Mouse (Mus musculus): ENCODE results near the gene Arfgef2. TPM values are rescaled to one million over a fixed set of nuclear protein-coding genes. Genes with fewer than 3 reads are reported as not detected.

Arfgef2 gene
- polyA plus RNA-seq, 1 experiment: 1.6 TPM

DNA sequence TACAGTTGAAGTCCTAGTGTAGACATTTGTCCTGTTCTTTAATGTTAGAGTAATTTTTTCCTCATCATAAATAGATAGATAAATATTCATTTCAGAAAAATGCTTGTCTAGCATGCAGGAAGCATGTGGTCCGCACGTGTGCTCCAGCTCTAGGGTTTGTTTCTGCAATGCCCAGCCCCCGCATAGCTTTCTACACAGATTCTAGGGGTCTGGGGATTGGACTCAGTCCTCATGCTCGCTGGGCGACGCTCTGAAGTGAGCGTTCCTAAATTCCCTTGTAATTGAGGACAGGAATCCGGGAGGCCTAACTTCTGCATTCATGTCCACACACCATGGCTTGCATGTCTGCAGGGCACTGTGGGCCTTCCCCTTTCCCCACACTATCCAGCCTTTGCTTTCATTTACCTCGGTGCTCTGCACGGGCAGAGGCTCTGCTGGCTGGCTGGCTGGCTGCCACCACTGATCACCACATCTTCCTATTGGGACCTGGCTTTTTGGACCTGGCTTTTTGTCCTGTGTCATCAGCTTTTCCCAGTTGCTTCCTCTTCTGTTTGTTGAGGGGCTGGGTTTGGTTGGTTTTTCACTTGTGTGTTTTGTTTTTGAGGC lies 69.4 kb downstream of the Arfgef2 start:
- no peak for TF ChIP-seq FLI1 (IDR thresholded peaks at IDR 0.05; ENCODE audit: low read length)
- no peak for TF ChIP-seq GATA1 (IDR thresholded peaks at IDR 0.05; ENCODE audit: borderline replicate concordance, low read length)
- Histone ChIP-seq H3K4me3 (replicated peaks) (no peak overlapping the region), H3K9me3 (no peaks in the 10 kb centered on the region), H3K36me3 (replicated peaks; ENCODE audit: low read length) (peaks cover 96% of the 10 kb centered on the region), H3K27me3 (replicated peaks) (no peaks in the 10 kb centered on the region), H3K4me1 (no peaks in the 10 kb centered on the region)

DNA sequence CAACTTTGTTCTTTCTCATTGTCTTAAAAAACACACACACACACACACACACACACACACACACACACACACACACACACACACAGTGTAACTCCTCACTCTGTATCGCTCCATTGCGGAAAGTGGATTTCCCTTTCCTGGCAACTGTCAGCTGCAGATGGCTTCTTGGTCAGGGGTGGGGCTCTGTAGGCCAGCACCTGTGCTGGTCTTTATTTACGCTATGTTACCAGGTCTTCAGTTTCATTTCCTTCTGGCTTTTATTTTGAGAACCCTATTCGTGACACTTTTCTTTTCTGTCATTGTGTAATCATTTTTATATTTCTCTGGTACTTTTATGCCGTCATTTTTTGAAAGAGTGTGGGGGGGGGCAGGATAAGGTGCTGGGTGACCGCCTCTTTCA lies 70.2 kb downstream of the Arfgef2 start:
- Histone ChIP-seq H3K4me3 (replicated peaks) (no peak overlapping the region), H3K4me1 (no peaks in the 10 kb centered on the region), H3K36me3 (replicated peaks; ENCODE audit: low read length) (peaks cover 94% of the 10 kb centered on the region), H3K27me3 (replicated peaks) (no peaks in the 10 kb centered on the region), H3K9me3 (no peaks in the 10 kb centered on the region)
- TF ChIP-seq FLI1 (IDR thresholded peaks at IDR 0.05; ENCODE audit: low read length) (no peak), GATA1 (IDR thresholded peaks at IDR 0.05; ENCODE audit: borderline replicate concordance, low read length) (no peak)

DNA sequence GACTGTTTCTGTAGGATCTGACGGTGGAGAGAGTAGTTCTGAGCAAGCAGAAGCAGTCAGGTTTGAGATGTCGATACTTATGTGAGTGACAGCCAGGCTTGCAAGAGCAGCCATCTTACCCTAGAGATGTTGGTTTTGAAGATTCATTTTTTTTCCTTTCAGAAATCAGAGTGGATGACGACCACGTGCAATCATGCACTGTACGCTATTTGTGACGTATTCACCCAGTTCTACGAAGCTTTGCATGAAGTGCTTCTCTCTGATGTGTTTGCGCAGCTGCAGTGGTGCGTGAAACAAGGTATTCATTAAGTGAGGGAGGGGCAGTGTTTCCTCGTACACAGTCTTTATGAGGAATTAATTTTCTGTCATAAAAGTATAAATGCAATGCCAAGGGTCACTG lies 70.9 kb downstream of the Arfgef2 start:
- TF ChIP-seq GATA1 (IDR thresholded peaks at IDR 0.05; ENCODE audit: borderline replicate concordance, low read length): no peak
- no peak for TF ChIP-seq FLI1 (IDR thresholded peaks at IDR 0.05; ENCODE audit: low read length)
- Histone ChIP-seq H3K4me1 (no peaks in the 10 kb centered on the region), H3K9me3 (no peaks in the 10 kb centered on the region), H3K27me3 (replicated peaks) (no peaks in the 10 kb centered on the region), H3K4me3 (replicated peaks) (no peak overlapping the region), H3K36me3 (replicated peaks; ENCODE audit: low read length) (peaks cover 94% of the 10 kb centered on the region)

DNA sequence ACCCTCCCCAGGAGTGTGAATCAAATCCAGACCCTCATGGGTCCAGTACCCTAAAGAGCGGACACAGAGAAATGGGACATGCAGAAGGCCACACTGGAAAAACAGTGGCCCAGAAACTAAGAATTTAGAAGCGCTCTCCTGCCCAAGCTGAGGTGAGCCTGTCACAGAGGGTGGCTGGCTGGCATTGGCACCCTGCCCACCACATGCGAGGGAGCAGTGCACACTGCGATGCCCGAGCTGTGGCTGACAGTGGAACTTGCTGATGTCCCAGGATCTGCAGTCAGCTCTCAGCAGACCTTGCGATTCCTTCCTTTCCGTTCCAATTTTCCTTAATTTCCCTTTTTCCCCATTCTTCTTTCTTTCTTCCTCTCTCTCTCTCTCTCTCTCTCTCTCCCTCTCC lies 79.7 kb downstream of the Arfgef2 start:
- TF ChIP-seq FLI1 (IDR thresholded peaks at IDR 0.05; ENCODE audit: low read length): no peak
- TF ChIP-seq GATA1 (IDR thresholded peaks at IDR 0.05; ENCODE audit: borderline replicate concordance, low read length): no peak
- peak overlapping the region; percentile 18 for H3K4me3 ChIP-seq (replicated peaks)
- H3K27me3 ChIP-seq (replicated peaks): no peaks in the 10 kb centered on the region
- peaks cover 84% of the 10 kb centered on the region for H3K36me3 ChIP-seq (replicated peaks; ENCODE audit: low read length)
- H3K4me1 ChIP-seq: peaks cover 28% of the 10 kb centered on the region
- no peaks in the 10 kb centered on the region for H3K9me3 ChIP-seq

DNA sequence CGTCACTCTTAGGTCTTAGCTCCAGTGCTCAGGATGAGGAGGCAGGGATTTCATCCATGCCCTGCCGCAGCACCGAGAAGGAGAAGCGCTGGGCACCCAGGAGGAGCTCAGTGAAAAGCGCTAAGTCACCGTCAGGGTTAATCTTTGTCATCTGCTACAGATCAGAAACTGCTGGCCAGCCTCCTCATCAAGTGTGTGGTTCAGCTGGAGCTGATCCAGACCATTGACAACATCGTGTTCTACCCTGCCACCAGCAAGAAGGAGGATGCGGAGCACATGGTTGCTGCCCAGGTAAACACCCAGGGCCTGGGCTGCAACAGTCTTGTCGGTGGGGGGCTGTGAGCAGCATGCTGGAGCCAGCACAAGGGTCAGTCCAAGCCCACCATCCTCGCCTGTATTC lies 80.2 kb downstream of the Arfgef2 start:
- Histone ChIP-seq H3K4me3 (replicated peaks) (no peak overlapping the region), H3K9me3 (no peaks in the 10 kb centered on the region), H3K4me1 (peaks cover 30% of the 10 kb centered on the region), H3K36me3 (replicated peaks; ENCODE audit: low read length) (peaks cover 86% of the 10 kb centered on the region), H3K27me3 (replicated peaks) (no peaks in the 10 kb centered on the region)
- TF ChIP-seq GATA1 (IDR thresholded peaks at IDR 0.05; ENCODE audit: borderline replicate concordance, low read length) (no peak), FLI1 (IDR thresholded peaks at IDR 0.05; ENCODE audit: low read length) (no peak)

DNA sequence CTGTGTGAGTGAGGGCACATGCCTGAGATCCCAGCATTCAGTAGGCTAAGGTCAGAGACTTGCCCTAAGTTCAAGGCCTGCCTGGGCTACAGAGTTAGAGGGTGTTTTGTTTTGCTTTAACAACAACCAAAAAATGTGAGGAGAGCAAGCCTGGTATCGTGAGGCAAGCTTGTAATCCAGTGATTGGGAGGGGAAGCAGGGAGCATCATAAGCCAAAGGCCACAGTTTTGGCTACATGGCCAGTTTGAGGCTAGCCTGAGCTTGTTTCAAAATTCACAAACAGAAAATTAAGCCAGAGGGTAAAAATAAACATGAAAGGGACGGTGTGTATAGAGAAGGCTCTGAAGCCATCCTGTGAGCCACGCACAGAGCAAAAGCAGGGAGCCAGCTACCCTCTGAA lies 80.8 kb downstream of the Arfgef2 start:
- Histone ChIP-seq H3K36me3 (replicated peaks; ENCODE audit: low read length) (peaks cover 85% of the 10 kb centered on the region), H3K4me3 (replicated peaks) (no peak overlapping the region), H3K27me3 (replicated peaks) (no peaks in the 10 kb centered on the region), H3K4me1 (peaks cover 30% of the 10 kb centered on the region), H3K9me3 (no peaks in the 10 kb centered on the region)
- TF ChIP-seq FLI1 (IDR thresholded peaks at IDR 0.05; ENCODE audit: low read length) (no peak), GATA1 (IDR thresholded peaks at IDR 0.05; ENCODE audit: borderline replicate concordance, low read length) (no peak)

DNA sequence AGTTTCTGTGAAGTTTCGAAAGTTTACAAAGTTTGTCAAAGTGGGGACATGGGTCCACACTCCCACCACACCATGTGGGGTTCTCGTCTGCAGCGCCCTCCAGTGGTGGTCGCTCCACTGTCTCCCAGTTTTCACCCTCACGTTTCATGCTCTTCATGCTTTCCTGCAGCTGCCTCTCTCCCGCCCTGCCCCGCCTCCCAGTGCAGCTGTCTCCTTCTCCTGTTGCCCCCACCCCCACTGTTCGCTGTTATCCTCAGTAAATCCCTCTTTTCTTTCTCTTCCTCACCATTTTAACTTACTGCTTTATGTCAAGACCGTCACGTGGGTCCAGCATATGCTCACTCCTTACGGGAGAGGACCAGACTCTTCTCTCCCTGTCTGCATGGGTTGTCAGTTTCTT lies 82.4 kb downstream of the Arfgef2 start:
- no peak overlapping the region for H3K4me3 ChIP-seq (replicated peaks)
- TF ChIP-seq FLI1 (IDR thresholded peaks at IDR 0.05; ENCODE audit: low read length) (no peak), GATA1 (IDR thresholded peaks at IDR 0.05; ENCODE audit: borderline replicate concordance, low read length) (no peak)
- H3K4me1 ChIP-seq: peaks cover 30% of the 10 kb centered on the region
- no peaks in the 10 kb centered on the region for H3K9me3 ChIP-seq
- peaks cover 87% of the 10 kb centered on the region for H3K36me3 ChIP-seq (replicated peaks; ENCODE audit: low read length)
- H3K27me3 ChIP-seq (replicated peaks): no peaks in the 10 kb centered on the region

DNA sequence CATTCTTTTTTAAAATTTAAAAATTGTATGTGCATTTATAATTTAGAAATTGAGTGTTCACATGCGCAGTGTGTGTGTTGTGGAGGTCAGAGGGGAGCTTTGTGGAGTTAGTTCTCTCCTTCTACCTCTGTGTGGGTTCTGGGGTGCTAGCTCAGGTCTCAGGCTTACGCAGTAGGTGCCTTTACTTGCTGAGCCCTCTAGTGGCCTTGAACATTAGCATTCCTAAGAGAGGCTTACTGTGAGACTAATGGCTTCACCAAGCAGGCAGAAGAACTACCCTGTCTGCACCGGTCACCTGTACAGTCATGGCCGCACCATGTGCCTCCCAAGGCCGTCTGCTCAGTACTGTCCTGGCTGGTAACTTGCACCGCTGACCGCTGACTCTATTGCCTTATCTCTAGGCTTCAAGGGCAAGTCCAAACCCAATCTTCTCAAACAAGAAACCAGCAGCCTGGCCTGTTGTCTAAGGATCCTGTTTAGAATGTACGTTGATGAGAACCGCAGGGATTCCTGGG lies 86.0 kb downstream of the Arfgef2 start:
- no peak overlapping the region for H3K4me3 ChIP-seq (replicated peaks)
- TF ChIP-seq GATA1 (IDR thresholded peaks at IDR 0.05; ENCODE audit: borderline replicate concordance, low read length) (no peak), FLI1 (IDR thresholded peaks at IDR 0.05; ENCODE audit: low read length) (no peak)
- peaks cover 93% of the 10 kb centered on the region for H3K36me3 ChIP-seq (replicated peaks; ENCODE audit: low read length)
- H3K27me3 ChIP-seq (replicated peaks): no peaks in the 10 kb centered on the region
- no peaks in the 10 kb centered on the region for H3K9me3 ChIP-seq
- H3K4me1 ChIP-seq: peaks cover 23% of the 10 kb centered on the region

DNA sequence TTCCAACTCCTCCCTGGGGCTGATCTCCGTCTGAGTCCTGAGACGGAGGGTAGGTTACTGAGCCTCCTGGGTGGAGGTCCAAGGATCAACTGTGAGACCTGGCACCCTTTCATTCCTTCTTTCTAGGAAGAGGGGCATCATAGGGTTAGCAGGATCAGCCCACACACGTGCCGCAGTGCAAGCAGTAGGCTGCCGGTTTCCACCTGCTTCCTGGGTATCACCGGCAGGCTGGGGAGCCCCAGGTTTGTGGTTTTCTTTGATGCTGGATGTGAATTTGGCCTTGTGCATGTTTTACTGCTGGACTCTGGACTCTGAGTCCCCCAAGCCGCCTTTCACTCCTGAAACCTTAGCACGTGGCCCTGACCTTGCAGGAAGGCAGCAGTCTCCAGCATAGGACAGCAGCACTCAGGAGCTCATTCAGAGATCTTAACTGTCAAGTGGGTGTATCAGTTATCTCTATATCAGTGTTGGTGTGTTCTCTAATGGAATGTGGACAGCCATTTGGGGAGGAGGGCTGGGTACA lies 86.8 kb downstream of the Arfgef2 start:
- no peaks in the 10 kb centered on the region for H3K9me3 ChIP-seq
- H3K27me3 ChIP-seq (replicated peaks): no peaks in the 10 kb centered on the region
- peaks cover 19% of the 10 kb centered on the region for H3K4me1 ChIP-seq
- TF ChIP-seq GATA1 (IDR thresholded peaks at IDR 0.05; ENCODE audit: borderline replicate concordance, low read length) (no peak), FLI1 (IDR thresholded peaks at IDR 0.05; ENCODE audit: low read length) (no peak)
- no peak overlapping the region for H3K4me3 ChIP-seq (replicated peaks)
- peaks cover 93% of the 10 kb centered on the region for H3K36me3 ChIP-seq (replicated peaks; ENCODE audit: low read length)

DNA sequence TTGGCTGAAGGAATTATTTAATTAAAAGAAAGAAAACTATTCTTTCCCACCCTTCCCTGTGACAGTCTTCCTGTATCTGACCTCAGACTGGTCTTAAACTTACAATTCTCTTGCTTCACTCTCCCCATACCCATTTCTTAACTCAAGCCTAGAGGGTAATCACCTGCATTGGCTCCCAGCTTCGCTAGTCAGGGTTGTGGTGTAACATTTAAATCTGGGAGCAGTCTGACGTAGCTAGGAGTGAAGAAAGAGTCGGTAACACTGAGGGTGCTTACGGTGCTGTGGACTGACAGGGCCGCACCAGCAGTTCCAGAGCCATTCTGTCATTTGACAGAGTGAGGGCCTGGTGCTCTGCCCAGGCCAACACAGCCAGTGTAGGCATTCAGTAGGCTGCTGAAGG lies 87.6 kb downstream of the Arfgef2 start:
- H3K9me3 ChIP-seq: no peaks in the 10 kb centered on the region
- peaks cover 11% of the 10 kb centered on the region; the same call in 1 of the 2 replicates for H3K4me1 ChIP-seq
- no peak overlapping the region for H3K4me3 ChIP-seq (replicated peaks)
- H3K27me3 ChIP-seq (replicated peaks): no peaks in the 10 kb centered on the region
- no peak for TF ChIP-seq GATA1 (IDR thresholded peaks at IDR 0.05; ENCODE audit: borderline replicate concordance, low read length)
- TF ChIP-seq FLI1 (IDR thresholded peaks at IDR 0.05; ENCODE audit: low read length): no peak
- H3K36me3 ChIP-seq (replicated peaks; ENCODE audit: low read length): peaks cover 91% of the 10 kb centered on the region
